Mouse (Mus musculus) adrenal gland, adult 18-20 months (tissue): Measurements from ENCODE around the gene Cep170b. TPM values are rescaled to one million over a fixed set of nuclear protein-coding genes. Genes with fewer than 3 reads are reported as not detected.

Experiments used
- microRNA-seq, 2 experiments: library from miRNA; unstranded; fragments of <30 nt; microRNA quantifications; one replicate each; pipeline ENCODE4 v1.2.0; 2021; ENCODE audit warnings: borderline number of aligned reads in 2 of 2
- total RNA-seq, 2 experiments: library from RNA; stranded (reverse); gene quantifications; 1 replicate in 1 of 2; 2 replicates in 1 of 2; pipeline ENCODE4 v1.2.3; 2021

The Cep170b gene
- total RNA-seq, 2 experiments from 2014 or later: 36.4 to 48.5 TPM

Small RNAs within 50 kb of the gene (microRNA-seq; reads per million reads assigned to microRNA genes)
- 0 reads per million in 2 experiments for gene Mir6940

Other genes starting within 250 kb of the Cep170b start
- 100 to 1,000 TPM in 1 of 2 experiments, 10 to 100 TPM in 1; 25.0 to 131 TPM for gene A530016L24Rik, start 231.0 kb upstream of the Cep170b start, total RNA-seq
- 1 to 10 TPM; 6.5 to 8.5 TPM for gene Tmem179, start 203.7 kb upstream of the Cep170b start, total RNA-seq
- 10 to 100 TPM; 25.2 to 29.7 TPM for gene Inf2, start 131.7 kb upstream of the Cep170b start, total RNA-seq
- 10 to 100 TPM; 17.1 to 31.3 TPM for gene Adssl1, start 100.4 kb upstream of the Cep170b start, total RNA-seq
- 10 to 100 TPM; 36.6 to 43.6 TPM for gene Siva1, start 75.8 kb upstream of the Cep170b start, total RNA-seq
- gene Akt1, start 45.6 kb upstream of the Cep170b start, total RNA-seq: 100 to 1,000 TPM; 184 to 355 TPM
- 1 to 10 TPM; 4.5 to 6.9 TPM for gene Zbtb42, start 41.6 kb upstream of the Cep170b start, total RNA-seq
- 10 to 100 TPM; 11.2 to 18.1 TPM for gene Pld4, start 40.2 kb downstream of the Cep170b start, total RNA-seq
- gene Ahnak2, start 82.2 kb downstream of the Cep170b start, total RNA-seq: 1 to 10 TPM; 4.2 to 9.4 TPM
- 1 to 10 TPM; 6.3 to 6.8 TPM for gene Clba1, start 88.5 kb downstream of the Cep170b start, total RNA-seq
- gene Cdca4, start 109.0 kb downstream of the Cep170b start, total RNA-seq: 10 to 100 TPM; 13.9 to 14.3 TPM
- gene Gpr132, start 147.8 kb downstream of the Cep170b start, total RNA-seq: under 1 TPM; 0.54 to 0.66 TPM
- 1 to 10 TPM; 4.7 to 9.0 TPM for gene Jag2, start 209.3 kb downstream of the Cep170b start, total RNA-seq
- gene Nudt14, start 221.7 kb downstream of the Cep170b start, total RNA-seq: 10 to 100 TPM; 30.5 to 31.9 TPM